Mouse (Mus musculus) adrenal gland, postnatal 25 days (tissue): ENCODE measurements at regions not wholly inside any gene's neighbourhood (a gene's known extent, or its start where the extent isn't known, plus 50 kb on each side); places are given as distances from the start of the nearest gene placed in this dataset.

Experiments
- DNase-seq: peaks from one replicate; pipeline ENCODE4 v3.0.0; 2021; ENCODE audit warnings: mixed read lengths

DNA sequence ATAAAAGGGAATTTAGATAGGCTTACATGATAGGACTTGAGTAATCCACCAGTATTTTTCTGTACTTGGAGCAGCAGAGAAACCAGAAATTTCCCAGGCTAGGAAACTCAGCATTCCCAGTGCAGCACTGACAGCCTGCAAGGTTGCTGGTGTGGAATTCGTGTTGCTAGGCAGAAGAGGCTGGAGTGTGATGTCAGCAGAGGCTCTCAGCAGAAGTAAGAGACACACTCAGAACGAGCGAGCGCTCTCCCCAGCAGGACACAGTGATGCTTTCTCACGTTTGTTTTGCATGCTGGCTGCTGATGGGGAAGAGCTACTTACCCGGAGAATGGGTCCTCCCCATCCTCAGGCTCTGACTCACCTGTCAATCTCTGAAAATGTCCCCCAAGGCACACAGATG lies 104.7 kb downstream of the Dusp6 start:
- no peak for DNase-seq

DNA sequence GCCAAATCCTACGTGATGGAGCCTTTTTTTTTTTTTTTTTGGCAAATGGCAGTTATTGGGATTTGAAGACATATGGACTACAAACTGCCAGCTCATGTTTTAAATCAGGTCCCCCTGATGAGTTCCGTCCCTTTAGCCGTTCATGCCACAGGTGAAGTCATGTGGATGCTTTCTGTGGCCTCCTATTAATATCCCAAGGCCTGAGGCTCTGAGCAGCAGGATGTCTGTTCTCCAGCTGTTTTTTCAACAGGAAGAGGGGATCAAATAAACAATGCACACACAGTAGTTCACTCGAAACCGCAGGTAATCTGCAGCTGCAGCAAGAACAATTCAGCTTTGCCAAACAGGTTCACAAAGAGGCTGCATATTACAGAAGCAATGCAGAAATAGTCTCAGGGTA lies 112.1 kb downstream of the Dusp6 start:
- DNase-seq = no peak

DNA sequence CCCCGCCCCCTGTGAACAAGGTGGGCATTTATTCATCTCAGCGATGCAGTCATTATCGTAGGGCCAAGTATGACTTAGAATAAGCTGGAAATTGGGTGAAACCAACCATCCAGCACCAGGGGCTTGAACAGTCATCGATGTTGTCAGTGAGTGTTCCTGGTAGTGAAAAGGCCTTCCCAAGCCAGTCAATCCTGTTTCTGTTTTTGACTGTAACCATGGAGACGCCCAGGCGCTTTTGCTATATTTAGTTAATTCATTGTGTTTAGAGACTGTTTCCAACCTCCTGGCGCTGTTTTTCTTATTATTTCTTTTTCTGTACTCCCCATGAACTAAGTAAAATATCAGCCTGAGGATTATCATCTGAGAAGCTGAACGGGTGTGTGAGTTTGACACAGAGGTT lies 113.4 kb downstream of the Dusp6 start:
- no peak for DNase-seq

DNA sequence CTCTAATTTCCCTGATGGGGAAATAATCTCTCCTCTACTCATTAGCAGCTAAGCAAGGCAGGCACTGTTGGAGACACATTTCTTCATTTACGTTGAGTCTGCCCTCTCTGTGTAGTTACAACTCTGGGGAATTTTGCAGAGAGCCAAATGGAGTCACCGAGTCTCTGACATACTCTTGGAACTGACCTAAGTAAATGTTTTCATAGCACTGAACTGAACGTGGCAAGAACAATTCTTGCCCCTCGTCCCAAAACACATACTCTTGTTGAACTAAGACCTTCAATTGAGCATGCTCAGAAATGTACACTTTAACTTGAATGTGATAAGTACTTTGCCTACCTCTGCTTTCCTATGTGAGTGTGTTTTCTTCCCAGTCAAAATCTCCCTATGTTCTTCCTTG lies 114.5 kb downstream of the Dusp6 start:
- no peak for DNase-seq

DNA sequence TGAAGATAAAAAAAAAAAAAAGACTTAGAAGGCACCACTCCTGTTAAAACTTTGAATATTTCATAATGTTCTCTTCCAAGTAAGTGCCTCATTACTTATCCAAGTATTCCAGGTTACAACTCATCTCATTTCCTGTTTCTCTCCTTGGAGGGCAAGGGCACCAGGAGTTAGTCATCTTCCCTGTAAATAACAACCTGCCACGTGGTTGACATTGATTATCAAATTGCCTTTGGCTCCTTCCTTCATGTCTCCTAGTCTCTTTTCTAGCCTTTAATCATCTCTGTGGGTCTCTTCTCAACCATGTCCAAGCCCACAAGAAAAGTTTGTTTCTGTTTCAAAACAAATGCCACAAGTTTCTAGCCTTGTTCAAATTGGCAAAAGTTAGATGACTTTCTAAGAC lies 116.1 kb downstream of the Dusp6 start:
- no peak for DNase-seq

DNA sequence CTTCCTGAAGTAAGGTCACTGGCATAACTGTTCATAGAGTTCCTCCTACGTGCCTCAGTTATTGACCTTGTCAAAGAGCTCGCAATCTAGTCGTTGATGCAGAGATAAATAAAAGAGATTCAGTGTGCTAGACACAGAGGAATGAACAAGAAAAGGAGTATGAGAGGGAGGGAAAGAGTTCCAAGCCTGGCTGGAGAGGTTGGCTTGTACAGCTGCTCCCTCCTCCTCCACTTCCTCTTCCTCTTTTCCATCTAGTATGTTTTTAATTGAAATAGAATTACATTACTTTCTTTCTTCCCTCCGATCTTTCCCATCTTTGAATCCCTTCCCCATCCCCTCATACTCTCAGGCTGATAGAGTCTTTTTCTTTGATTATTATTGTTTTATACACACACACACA lies 117.1 kb downstream of the Dusp6 start:
- no peak for DNase-seq

DNA sequence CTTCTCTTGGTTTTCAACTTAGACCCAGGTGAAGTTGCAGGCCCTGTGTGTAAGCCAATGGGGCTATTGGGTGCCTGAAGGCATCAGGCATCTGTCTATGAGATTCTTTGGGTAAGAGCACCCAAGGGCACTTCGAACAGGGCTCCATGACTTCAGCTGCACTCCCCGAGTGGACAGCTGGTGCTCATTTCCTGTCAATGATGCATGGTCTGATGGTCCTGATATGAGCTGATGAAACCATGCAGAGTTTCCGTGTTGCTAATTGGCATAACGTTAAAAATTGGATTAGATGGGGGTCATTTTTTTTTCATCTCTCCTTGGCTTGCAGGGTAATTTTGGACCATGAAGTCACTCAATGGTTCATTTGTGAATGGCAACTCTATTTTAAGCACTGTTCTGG lies 120.0 kb downstream of the Dusp6 start:
- no peak for DNase-seq

DNA sequence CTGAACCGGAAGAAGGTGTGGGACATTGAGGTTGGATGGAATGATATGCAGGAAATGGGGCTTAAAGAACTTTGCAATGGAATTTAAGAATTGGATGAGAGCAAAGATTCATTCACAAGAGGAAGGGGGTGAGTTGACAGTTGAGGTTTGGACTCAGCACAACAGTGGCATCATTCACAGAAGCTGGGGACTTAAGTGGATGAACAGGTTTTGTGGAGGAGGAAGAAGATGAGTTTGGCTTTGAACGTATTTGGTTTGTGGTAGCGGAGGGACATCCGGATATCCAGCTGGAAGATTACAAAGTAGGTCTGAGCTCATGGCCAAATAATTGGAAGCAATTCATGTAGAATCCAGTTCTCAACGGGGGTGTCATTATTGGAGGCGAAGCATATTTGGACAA lies 121.3 kb downstream of the Dusp6 start:
- no peak for DNase-seq

DNA sequence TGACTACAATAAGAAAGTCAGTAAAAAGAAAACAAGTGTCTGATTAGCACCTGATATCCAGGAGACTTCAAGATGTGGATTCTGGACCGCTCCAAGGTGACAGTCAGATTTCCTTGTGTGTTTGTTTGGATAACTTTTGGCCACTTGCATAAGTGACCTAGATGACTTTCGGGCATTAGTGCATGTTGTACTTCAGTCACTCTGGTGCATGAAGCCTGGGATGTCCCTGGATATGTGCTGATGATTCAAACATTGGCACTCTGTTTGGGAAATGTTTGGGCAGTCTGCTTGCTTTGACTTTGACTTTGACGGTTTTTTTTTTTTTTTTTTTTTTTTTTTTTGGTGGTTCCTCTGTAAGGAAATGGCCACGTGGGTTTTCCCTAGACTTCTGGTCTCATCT lies 121.8 kb downstream of the Dusp6 start:
- no peak for DNase-seq

DNA sequence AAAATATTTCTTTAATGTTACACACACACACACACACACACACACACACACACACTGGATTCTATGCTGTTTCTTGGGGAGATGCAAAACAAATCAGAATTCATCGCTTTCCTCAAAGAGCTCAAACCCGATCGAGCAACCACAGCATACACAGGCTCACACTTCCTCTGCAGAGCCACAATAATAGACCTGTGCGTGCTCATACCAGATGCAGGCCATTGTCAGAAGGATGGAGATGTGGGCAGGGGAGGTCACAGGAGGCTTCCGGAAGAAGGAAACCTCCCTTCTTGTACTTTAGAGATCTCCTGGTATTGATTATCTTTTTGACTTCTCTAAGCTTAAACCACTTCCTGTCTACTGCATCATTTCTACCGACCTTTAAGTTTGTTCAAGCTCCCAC lies 122.8 kb downstream of the Dusp6 start:
- no peak for DNase-seq

DNA sequence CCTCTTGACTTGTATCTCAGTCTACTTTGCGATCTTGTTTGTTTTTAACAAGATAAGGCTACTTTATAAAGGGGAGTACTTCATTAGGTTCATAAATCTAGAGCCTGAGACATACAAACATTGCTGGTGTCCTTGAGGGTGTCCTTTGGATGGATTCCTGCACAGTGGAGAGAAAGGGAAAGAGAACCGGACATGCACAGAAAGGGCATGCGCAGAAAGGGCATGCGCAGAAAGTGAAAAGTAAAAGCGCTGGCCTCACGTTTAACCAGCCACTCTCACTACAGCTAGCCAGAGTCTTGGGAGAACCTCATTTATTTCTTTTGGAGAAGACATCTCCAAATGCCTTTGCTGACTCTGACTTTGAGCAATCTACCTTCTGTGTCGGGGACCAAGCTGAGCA lies 125.5 kb downstream of the Dusp6 start:
- peak; percentile 71 for DNase-seq

DNA sequence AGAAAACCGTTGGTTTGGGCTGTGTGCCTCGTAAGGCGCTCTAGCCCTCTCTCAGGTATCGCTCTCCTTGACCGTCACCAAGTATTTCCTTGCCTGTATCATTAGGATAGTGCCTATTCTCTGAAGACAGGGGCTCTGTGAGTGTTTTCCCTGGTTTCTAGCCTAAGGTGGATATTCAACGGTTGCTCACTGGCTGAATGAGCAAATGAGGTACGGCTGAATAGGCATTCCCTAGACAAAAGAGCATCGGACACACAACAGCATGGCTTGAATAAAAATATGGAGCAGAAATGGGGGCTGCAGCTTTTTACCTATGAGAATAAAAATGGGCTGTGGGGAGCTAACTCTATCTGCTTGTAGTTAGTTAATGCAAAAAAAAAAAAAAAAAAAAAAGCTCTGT lies 126.0 kb downstream of the Dusp6 start:
- no peak for DNase-seq

DNA sequence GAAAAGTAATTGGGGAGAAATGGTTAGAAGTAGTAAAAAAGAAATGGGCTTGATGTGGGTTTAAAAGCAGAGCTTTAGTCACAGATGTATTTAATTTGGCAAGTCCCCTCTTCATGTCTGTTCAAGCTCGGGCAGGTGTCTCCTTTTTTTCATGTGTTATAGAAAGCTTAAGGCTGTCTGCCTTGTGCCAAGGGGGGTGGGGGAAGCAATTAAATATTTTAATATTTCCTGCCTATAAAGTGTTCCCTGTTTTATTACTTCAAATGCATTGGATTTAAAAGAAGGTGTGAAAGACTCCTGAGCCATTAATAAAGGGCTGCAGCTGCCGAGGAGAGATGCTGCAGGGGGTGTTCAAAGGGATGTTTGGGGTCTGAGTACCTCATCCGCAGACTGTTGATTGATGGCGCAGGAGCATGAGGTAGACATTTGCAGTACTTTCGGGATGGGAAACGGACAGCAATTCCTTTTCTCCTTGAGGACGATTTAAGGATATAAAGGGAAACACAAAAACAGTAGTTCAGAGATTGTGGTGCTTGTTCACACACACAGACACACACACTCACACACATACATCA lies 127.7 kb downstream of the Dusp6 start:
- DNase-seq = no peak

DNA sequence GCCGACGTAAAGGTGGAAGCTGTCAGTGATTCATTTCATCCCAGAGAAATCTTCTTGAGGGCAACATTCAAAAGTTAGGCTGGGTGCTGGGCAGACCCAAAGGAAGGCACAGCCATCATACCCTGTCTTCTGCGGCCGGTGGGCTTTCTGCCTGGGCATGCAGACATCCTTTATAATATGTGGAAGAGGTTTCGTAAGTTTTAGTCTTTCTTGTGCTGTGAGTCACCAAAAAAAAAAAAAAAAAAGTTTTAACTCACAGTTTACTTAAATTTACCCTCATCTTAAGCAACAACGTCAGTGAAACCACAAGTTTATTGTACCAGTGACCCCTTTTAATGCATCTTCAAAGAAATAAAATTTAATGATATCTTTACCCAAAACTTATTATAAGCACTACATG lies 128.7 kb downstream of the Dusp6 start:
- DNase-seq = no peak

DNA sequence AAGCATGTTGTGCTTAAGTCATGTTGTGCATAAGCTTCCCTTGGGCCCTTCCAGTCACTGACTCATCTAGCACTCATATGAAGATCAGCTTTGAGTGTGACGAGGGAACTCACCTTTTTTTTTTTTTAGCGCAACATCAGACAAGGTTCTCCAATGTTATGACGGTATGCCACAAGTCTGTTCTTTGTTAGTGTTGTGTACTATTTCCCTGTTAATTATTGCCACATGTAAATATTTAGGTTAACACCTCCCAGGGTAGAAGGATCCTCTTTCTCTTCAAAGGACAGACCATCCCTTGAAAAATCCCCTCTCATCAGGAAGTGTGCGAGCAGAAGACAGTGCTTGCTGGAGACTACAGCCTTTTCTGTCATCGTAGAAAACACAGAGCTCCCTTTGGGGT lies 129.9 kb downstream of the Dusp6 start:
- DNase-seq = no peak

DNA sequence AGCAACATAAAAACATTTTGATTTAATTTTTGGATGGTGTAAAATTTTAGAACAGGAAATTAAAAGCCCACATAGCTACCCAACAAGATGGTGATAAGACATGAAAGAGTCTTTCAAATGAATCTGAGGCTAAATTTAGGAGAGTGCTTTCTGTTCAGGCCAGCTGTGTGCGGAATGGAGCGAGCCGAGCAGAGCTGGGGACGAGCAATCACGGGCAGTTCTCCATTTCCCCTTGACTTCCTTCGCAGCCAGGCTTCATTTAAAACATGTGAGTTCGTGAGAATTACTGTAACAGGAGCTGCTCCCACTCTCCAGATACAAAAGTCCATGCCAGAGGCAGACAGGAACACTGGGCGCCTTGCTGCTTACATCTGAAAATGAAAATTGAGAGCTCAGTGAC lies 130.5 kb downstream of the Dusp6 start:
- no peak for DNase-seq

DNA sequence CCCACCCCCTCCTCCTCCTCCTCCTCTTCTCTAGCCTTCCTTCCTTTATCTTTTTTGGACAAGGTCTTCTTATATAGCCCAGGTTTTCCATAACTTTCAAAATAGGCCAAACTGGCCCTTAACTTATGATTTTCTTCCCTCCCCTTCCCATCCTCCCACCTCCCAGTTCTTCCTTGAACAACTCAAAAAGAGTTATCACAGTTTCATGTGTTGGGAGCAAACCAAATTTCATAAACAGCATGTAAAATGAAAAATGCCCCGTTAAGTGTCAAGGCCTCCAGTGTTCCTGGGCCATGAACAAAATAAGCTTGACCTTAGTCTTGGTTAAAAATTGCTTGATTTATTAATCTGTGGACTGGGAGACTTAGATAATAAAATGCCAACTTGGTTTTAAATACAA lies 132.4 kb downstream of the Dusp6 start:
- no peak for DNase-seq

DNA sequence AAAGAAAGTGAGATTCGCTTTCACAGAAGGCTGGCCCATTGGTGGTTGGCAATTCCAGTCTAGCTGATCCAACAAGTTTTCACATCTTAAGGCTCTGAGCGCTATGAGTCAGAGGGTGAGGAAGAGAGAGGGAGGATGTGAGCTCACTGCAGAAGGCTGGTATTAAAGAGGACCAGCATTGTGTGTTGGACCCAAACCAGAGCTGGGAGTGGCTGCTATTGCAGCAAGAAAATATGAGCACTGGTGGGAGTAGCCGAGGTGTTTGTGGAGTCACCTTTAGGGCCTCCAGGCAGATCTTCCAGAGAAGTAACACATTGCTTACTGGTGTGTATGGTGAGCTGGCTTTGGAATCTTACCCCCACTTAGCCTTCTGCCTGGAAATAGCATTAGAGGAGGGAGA lies 133.6 kb downstream of the Dusp6 start:
- no peak for DNase-seq

DNA sequence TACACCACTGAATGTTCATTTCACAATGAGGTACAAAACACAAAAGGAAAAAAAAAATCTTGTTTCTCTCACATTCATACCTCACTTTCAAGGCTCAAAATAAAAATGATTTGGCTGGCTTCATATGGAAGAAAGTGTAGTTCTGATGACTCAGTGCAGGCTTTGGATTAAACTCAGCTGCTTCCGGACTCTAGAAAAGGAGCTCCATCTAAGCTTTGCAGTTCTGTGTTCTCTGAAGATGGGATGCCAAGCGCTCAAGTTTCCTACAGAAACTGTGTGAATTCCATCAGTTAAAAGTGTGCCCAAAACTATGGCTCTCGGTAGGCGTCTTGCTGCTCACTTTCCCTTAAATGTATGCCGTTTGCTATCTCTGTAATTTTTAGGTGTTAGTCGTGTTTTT lies 137.0 kb downstream of the Dusp6 start:
- no peak for DNase-seq

DNA sequence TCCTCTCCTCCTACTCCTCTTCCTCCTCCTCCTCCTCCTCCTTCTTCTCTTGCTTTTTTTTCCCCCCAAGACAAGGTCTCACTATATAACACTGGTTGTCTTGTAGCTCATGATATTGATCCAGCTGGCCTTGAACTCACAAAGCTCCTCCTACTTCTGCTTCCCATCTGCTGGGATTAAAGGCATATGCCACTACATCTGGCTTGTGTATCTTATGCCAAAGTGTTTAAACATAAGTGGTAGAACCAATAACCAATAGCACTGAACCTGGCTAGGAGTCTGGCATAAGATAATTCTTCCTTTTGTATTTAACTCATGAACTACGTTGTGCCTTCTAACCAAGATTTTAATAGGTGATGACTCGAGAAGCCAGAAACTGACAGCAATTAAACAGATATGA lies 143.7 kb downstream of the Dusp6 start:
- no peak for DNase-seq

DNA sequence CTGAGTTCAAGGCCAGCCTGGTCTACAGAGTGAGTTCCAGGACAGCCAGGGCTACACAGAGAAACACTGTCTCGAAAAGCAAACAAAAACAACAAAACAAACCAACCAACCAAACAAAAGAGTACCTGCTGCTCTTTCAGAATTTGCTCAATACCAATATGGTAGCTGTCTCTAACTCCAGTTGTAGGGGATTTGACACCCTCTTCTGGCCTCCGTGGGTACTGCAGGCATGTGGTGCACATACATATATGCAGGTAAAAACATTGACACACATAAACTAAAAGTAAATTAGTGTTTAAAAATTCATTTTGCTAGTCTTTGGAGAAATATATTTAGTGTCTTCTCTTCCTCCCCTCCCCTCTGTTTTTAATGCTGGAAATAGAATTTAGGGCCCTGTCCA lies 145.8 kb downstream of the Dusp6 start:
- no peak for DNase-seq

DNA sequence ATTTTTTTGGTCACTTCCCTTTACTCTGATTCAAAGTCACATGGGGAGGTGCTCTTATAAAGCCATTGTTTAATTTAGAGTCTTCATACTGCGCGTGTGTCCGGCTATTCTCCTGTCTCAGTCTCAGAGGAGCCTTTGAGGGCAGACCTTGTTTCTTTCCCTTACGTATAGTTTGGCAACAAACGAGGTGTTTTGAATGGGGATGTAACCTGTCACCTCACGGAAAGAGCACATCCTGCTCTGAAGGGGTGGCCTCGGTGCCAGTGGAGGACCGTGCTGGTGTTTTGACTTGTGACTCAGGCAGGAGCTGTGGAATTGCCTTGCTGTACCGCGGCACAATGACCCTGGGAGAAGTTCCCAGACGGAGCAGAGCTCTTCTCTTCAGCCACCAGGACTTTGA lies 146.7 kb downstream of the Dusp6 start:
- peak; percentile 59 for DNase-seq

DNA sequence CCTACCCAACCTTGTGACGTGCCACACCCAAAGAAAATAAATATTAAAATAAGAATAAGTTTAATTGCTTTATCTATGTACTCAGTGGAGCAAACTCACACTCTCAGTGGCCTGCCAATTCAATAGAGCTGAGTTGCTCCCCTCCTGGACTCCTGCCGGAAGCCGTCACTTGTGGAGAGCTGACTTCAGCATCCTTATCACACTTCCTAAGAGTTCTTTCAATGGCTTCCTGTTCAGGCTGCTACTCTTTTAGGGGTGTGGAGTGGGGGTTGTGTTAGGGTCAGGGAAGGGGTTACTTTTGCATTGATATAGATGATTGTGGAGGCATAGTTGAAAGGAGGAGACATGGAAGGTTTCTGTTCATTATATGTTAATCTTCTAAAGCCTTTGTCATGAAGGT lies 147.7 kb downstream of the Dusp6 start:
- DNase-seq = no peak

DNA sequence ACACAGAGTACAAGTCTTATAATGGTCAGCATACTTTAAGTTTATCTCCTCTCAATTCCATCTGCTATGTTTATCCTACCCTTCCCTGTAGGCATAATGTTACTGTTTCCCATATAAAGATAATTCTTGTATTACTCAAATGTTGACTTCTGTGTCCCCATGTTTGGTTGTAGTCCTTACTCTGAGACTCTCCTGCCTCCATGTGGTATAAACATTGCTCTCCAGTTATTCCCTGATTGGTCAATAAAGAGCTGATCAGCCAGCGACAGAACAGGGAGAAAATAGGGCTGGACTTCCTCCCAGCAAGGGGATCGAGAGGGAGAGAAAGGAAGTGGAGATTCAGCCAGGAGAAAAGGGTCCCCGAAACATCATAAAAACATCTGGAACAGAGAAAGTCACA lies 150.4 kb downstream of the Dusp6 start:
- no peak for DNase-seq

DNA sequence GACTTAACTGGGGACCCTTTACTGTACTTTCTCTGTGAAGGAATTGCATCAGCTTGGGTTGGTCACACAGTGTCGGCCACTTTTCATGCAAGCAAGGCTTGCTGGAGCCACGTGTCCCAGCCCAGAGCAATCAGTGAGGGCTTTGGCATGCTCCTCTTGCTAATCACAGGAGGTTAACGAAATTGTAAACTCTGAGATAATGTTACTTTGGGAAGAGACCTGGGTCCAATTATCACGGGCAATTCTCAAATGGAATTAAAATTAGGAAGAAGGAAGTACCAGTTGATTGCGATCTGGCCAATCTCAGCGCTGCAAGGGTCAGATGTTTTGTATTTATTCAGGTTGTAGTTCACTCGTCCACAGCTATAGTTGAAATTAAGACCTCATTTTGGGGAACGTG lies 153.2 kb downstream of the Dusp6 start:
- DNase-seq = no peak
